Mouse (Mus musculus) C2C12 (cell line): ENCODE measurements around the gene Csrp1. TPM values are rescaled to one million over a fixed set of nuclear protein-coding genes. Genes with fewer than 3 reads are reported as not detected.

Experiments used
- H3K27me3 ChIP-seq: one replicate; pipeline ENCODE4 v1.6.1; 2011; ENCODE audit not compliant: control insufficient read depth, insufficient read depth, insufficient read length
- H3K36me3 ChIP-seq: one replicate; pipeline ENCODE4 v1.6.1; 2011; ENCODE audit not compliant: control insufficient read depth, insufficient read depth
- H3K4me3 ChIP-seq: one replicate; pipeline ENCODE4 v1.5.1; 2011; ENCODE audit warnings: mild to moderate bottlenecking, control low read depth; ENCODE audit not compliant: poor library complexity, insufficient read depth, severe bottlenecking
- H3K79me2 ChIP-seq: one replicate; pipeline ENCODE4 v1.6.1; 2011; ENCODE audit not compliant: control insufficient read depth, insufficient read depth
- H3K79me3 ChIP-seq: one replicate; pipeline ENCODE4 v1.6.1; 2011; ENCODE audit warnings: low read depth, control low read depth
- H3ac ChIP-seq: one replicate; pipeline ENCODE3; 2011; ENCODE audit warnings: low read depth; ENCODE audit not compliant: control insufficient read depth, insufficient read length
- CEBPB ChIP-seq: IDR thresholded peaks from one replicate; pipeline ENCODE4 v1.6.1; 2011; ENCODE audit warnings: low read depth, mild to moderate bottlenecking, control low read depth, moderate library complexity
- CTCF ChIP-seq: IDR thresholded peaks from one replicate; pipeline ENCODE4 v1.5.1; 2011; ENCODE audit not compliant: control insufficient read depth, insufficient read depth, insufficient read length
- FOSL1 ChIP-seq: IDR thresholded peaks from one replicate; pipeline ENCODE4 v1.8.0; 2011; ENCODE audit warnings: mild to moderate bottlenecking, low read length; ENCODE audit not compliant: poor library complexity, insufficient read depth, severe bottlenecking
- MAX ChIP-seq: IDR thresholded peaks from one replicate; pipeline ENCODE4 v1.6.1; 2011; ENCODE audit warnings: mild to moderate bottlenecking, control low read depth
- MYOD1 ChIP-seq: IDR thresholded peaks from one replicate; pipeline ENCODE4 v1.6.1; 2011; ENCODE audit warnings: low read depth; ENCODE audit not compliant: control insufficient read depth, insufficient read length
- MYOG ChIP-seq: IDR thresholded peaks from one replicate; pipeline ENCODE4 v1.6.1; 2011; ENCODE audit not compliant: control insufficient read depth, insufficient read length; ENCODE audit errors: extremely low read depth
- USF1 ChIP-seq: IDR thresholded peaks from one replicate; pipeline ENCODE4 v1.6.1; 2011; ENCODE audit warnings: low read depth, mild to moderate bottlenecking, control low read depth, moderate library complexity
- polyA plus RNA-seq: library from polyadenylated mRNA; unstranded; fragments of >200 nt; fragmentation: generic; extraction: Trizol; gene quantifications from one replicate; pipeline ENCODE4 v1.2.1, GENCODE M21; 2012; ENCODE audit warnings: missing spikeins

Gene Csrp1
- polyA plus RNA-seq, 1 experiment: 427 TPM

- Histone ChIP-seq H3K27me3 (no peaks in the 10 kb centered on the region), H3K4me3 (no peak overlapping the region), H3K36me3 (no peaks in the 10 kb centered on the region), H3ac (no peak overlapping the region), H3K79me3 (no peaks in the 10 kb centered on the region), H3K79me2 (peaks cover under 1% of the 10 kb centered on the region)
- no peak for TF ChIP-seq MAX
- no peak for TF ChIP-seq USF1
- no peak for TF ChIP-seq CTCF
- no peak for TF ChIP-seq CEBPB
- no peak for TF ChIP-seq FOSL1
- no peak for TF ChIP-seq MYOD1
- no peak for TF ChIP-seq MYOG
Observed at GRCm38 (mm10) chr1:135760216-135760615, 40.4 kb downstream of the Csrp1 start.

GRCm38 (mm10) chr1:135761728-135762127, 41.9 kb downstream of the Csrp1 start:
- Histone ChIP-seq H3K27me3 (no peaks in the 10 kb centered on the region), H3ac (no peak overlapping the region), H3K79me3 (peaks cover 7% of the 10 kb centered on the region), H3K36me3 (peaks cover under 1% of the 10 kb centered on the region), H3K79me2 (peaks cover 14% of the 10 kb centered on the region), H3K4me3 (no peak overlapping the region)
- no peak for TF ChIP-seq USF1
- TF ChIP-seq FOSL1: no peak
- TF ChIP-seq MYOG: no peak
- TF ChIP-seq CTCF: no peak

- Histone ChIP-seq H3K79me3 (peaks cover 25% of the 10 kb centered on the region), H3K4me3 (no peak overlapping the region), H3K36me3 (peaks cover 16% of the 10 kb centered on the region), H3K27me3 (no peaks in the 10 kb centered on the region), H3K79me2 (peaks cover 34% of the 10 kb centered on the region), H3ac (no peak overlapping the region)
- TF ChIP-seq USF1 (peak; percentile 84), MYOD1 (peak; percentile 18), FOSL1 (no peak), MYOG (no peak), CTCF (no peak), CEBPB (no peak), MAX (no peak)
Observed at GRCm38 (mm10) chr1:135763503-135764205, 43.8 kb downstream of the Csrp1 start.

GRCm38 (mm10) chr1:135764206-135764528, 44.3 kb downstream of the Csrp1 start:
- Histone ChIP-seq H3K27me3 (no peaks in the 10 kb centered on the region), H3K36me3 (peaks cover 21% of the 10 kb centered on the region), H3K79me2 (peaks cover 39% of the 10 kb centered on the region), H3K79me3 (peaks cover 30% of the 10 kb centered on the region), H3K4me3 (no peak overlapping the region), H3ac (no peak overlapping the region)
- no peak for TF ChIP-seq MAX
- no peak for TF ChIP-seq CTCF
- no peak for TF ChIP-seq USF1
- TF ChIP-seq CEBPB: no peak
- no peak for TF ChIP-seq FOSL1
- TF ChIP-seq MYOD1: no peak
- no peak for TF ChIP-seq MYOG

- Histone ChIP-seq H3K27me3 (no peaks in the 10 kb centered on the region), H3ac (peak within 1 kb of the TSS; percentile 97), H3K79me3 (peaks cover 44% of the 10 kb centered on the region), H3K36me3 (peaks cover 37% of the 10 kb centered on the region), H3K79me2 (peaks cover 55% of the 10 kb centered on the region), H3K4me3 (peak within 1 kb of the TSS; percentile 95)
- TF ChIP-seq CTCF: peak; percentile 2
- no peak for TF ChIP-seq FOSL1
- no peak for TF ChIP-seq MYOG
Observed at GRCm38 (mm10) chr1:135765645-135766591, 46.1 kb downstream of the Csrp1 start, which contains the start of gene Phlda3. TSS of gene Phlda3 (plus strand) at chr1:135766119.
